8 mouse cellular contexts compared by ENCODE assay signal in the genomic region with DNA sequence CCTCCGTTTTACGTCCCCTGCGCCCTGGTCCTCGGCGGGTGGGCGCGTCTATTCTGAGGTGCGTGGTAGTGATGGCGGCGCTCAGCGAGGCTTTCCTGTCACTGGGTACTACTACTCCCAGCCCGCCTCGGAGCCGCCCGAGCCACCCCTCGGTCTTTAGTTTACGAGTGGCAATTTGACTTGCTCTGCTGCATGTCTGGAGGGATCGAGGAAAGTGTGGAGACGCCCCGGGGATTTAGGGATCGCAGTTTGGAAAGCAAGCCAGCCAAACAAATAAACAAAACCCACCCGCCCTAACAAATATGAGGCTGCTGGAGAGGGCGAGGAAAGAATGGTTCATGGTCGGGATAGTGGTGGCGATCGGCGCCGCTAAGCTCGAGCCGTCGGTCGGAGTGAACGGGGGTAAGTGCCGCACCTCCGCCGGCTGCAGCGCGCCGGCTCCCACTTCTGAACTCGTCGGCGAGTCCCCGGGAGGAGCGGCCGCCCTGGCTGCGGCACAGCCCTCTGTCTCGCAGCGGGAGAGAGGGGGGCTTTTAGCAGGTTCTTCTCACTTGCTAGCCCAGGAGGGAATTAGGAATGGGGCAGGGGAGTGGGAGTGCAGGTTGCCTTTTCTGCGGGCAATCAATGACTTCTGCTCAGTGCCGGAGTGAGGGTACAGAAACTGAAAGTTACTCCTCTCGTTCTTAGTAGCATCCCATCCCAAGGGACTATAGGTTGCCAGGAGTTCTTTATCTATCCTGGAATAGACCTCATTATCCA. TPM values are rescaled to one million over a fixed set of nuclear protein-coding genes. Genes with fewer than 3 reads are reported as not detected.
DNase-seq lines count a peak whose midpoint lies in the region; ATAC-seq and TF ChIP-seq lines count a peak whose summit lies in the region.

Gene Slc10a7 (plus strand): TSS at position 74 of the 759 bp plus-strand sequence.

- peak; percentile 87 for ATAC-seq in erythroid progenitor cell, adult 5-6 weeks (replicated peaks; ENCODE audit: low FRiP score, poor library complexity, severe bottlenecking)
- peak; percentile 84 for ATAC-seq in heart, embryonic 13.5 days (ENCODE audit: extremely low read depth, insufficient number of reproducible peaks, low FRiP score, low TSS enrichment)
- ATAC-seq in kidney, postnatal 0 days (replicated peaks; ENCODE audit: low FRiP score, low read depth): peak; percentile 92
- peak; percentile 91 for ATAC-seq in liver, embryonic 13.5 days (ENCODE audit: low read depth)
- ATAC-seq in stomach, embryonic 14.5 days (ENCODE audit: insufficient number of reproducible peaks, insufficient read depth, low FRiP score, low read depth): peak; percentile 94

- peak; percentile 90 for DNase-seq in CD4-positive, CD25-positive, alpha-beta regulatory T cell, adult 2 months (ENCODE audit: low read depth, low spot score)
- DNase-seq in brain, embryonic 18.5 days (ENCODE audit: low read depth, low spot score): peak; percentile 78
- DNase-seq in kidney, postnatal 0 days (ENCODE audit: low spot score): peak; percentile 95
- DNase-seq in liver, embryonic 13.5 days: peak; percentile 76
- DNase-seq in natural killer cell, adult 2 months (ENCODE audit: low spot score in 2 of 2): peak; percentile 56 to 76

- H3K27ac ChIP-seq in heart, embryonic 13.5 days (replicated peaks): peak within 1 kb of the TSS; percentile 96
- H3K27ac ChIP-seq in kidney, postnatal 0 days: peak within 1 kb of the TSS; percentile 95
- H3K27ac ChIP-seq in liver, embryonic 13.5 days: peak within 1 kb of the TSS; percentile 92
- peak within 1 kb of the TSS; percentile 93 for H3K27ac ChIP-seq in stomach, embryonic 14.5 days (ENCODE audit: low read length)

- H3K4me2 ChIP-seq in heart, embryonic 13.5 days: peak within 1 kb of the TSS; percentile 98
- peak within 1 kb of the TSS; percentile 96 for H3K4me2 ChIP-seq in kidney, postnatal 0 days (ENCODE audit: low read length)
- H3K4me2 ChIP-seq in liver, embryonic 13.5 days: peak within 1 kb of the TSS; percentile 99
- peak within 1 kb of the TSS; percentile 82 for H3K4me2 ChIP-seq in stomach, embryonic 14.5 days (replicated peaks; ENCODE audit: low read depth, low read length)

- H3K27me3 ChIP-seq in heart, embryonic 13.5 days (replicated peaks): no peaks in the 10 kb centered on the region
- no peaks in the 10 kb centered on the region for H3K27me3 ChIP-seq in kidney, postnatal 0 days (ENCODE audit: insufficient read depth, low read length)
- no peaks in the 10 kb centered on the region for H3K27me3 ChIP-seq in liver, embryonic 13.5 days
- no peaks in the 10 kb centered on the region for H3K27me3 ChIP-seq in stomach, embryonic 14.5 days (ENCODE audit: control insufficient read depth, insufficient read depth, low read length)

- H3K4me3 ChIP-seq in heart, embryonic 13.5 days: peak within 1 kb of the TSS; percentile 86
- peak within 1 kb of the TSS; percentile 97 for H3K4me3 ChIP-seq in kidney, postnatal 0 days (replicated peaks; ENCODE audit: low read depth, low read length)
- peak within 1 kb of the TSS; percentile 92 for H3K4me3 ChIP-seq in liver, embryonic 13.5 days (replicated peaks)
- peak within 1 kb of the TSS; percentile 69 for H3K4me3 ChIP-seq in stomach, embryonic 14.5 days (ENCODE audit: low read depth, low read length)

- TF ChIP-seq CTCF in kidney, postnatal 0 days (IDR thresholded peaks at IDR 0.05; ENCODE audit: low read depth): no peak

- under 1% methylated on average over 51 of the region's 51 CpGs for WGBS in heart, embryonic 13.5 days
- WGBS in kidney, postnatal 0 days: under 1% methylated on average over 51 of the region's 51 CpGs
- under 1% methylated on average over 51 of the region's 51 CpGs for WGBS in liver, embryonic 13.5 days (ENCODE audit: insufficient replicate concordance)
- under 1% methylated on average over 51 of the region's 51 CpGs for WGBS in stomach, embryonic 14.5 days

- peak within 1 kb of the TSS; percentile 99 for H3K9ac ChIP-seq in heart, embryonic 13.5 days
- H3K9ac ChIP-seq in kidney, postnatal 0 days (ENCODE audit: low read depth, low read length): peak within 1 kb of the TSS; percentile 99
- H3K9ac ChIP-seq in liver, embryonic 13.5 days: peak within 1 kb of the TSS; percentile 95
- peak within 1 kb of the TSS; percentile 99 for H3K9ac ChIP-seq in stomach, embryonic 14.5 days (replicated peaks; ENCODE audit: low read depth, low read length)

- peaks cover 23% of the 10 kb centered on the region for H3K36me3 ChIP-seq in heart, embryonic 13.5 days
- H3K36me3 ChIP-seq in kidney, postnatal 0 days (ENCODE audit: insufficient read depth, low read length): 0 out of 2 replicates have a peak, but pooled peaks cover 4% of the 10 kb centered on the region
- peaks cover 15% of the 10 kb centered on the region for H3K36me3 ChIP-seq in liver, embryonic 13.5 days
- H3K36me3 ChIP-seq in stomach, embryonic 14.5 days (ENCODE audit: control insufficient read depth, insufficient read depth, low read length): peaks cover 11% of the 10 kb centered on the region

- no peaks in the 10 kb centered on the region for H3K9me3 ChIP-seq in heart, embryonic 13.5 days
- no peaks in the 10 kb centered on the region for H3K9me3 ChIP-seq in kidney, postnatal 0 days (replicated peaks; ENCODE audit: low read length)
- no peaks in the 10 kb centered on the region for H3K9me3 ChIP-seq in liver, embryonic 13.5 days (replicated peaks)
- H3K9me3 ChIP-seq in stomach, embryonic 14.5 days (ENCODE audit: control insufficient read depth, low read depth, low read length): peaks cover 4% of the 10 kb centered on the region; the same call in 1 of the 2 replicates

- H3K4me1 ChIP-seq in heart, embryonic 13.5 days: peaks cover 17% of the 10 kb centered on the region
- H3K4me1 ChIP-seq in kidney, postnatal 0 days (replicated peaks; ENCODE audit: insufficient read depth, low read length): no peaks in the 10 kb centered on the region
- H3K4me1 ChIP-seq in liver, embryonic 13.5 days (replicated peaks): peaks cover 26% of the 10 kb centered on the region
- H3K4me1 ChIP-seq in stomach, embryonic 14.5 days (ENCODE audit: control insufficient read depth, insufficient read depth, low read length): peaks cover 5% of the 10 kb centered on the region; the same call in 1 of the 2 replicates

RNA-seq across cellular contexts. Expression of gene Slc10a7, which starts in this region (rescaled TPM):
- 19.5 and 36.0 TPM in 2 replicates for total RNA-seq in erythroid progenitor cell, adult 5-6 weeks (2015; ENCODE audit: low replicate concordance)
- 14.1 and 15.9 TPM in 2 replicates for total RNA-seq in erythroid progenitor cell, adult 5-6 weeks (2017; ENCODE audit: low replicate concordance)
- 10.5 and 12.4 TPM in 2 replicates for polyA plus RNA-seq in heart, embryonic 13.5 days (2015; fragmentation: Nextera tagmentation; extraction: Ambion mirVana)
- polyA plus RNA-seq in kidney, postnatal 0 days (2015; fragmentation: Nextera tagmentation; extraction: Ambion mirVana): 8.6 and 11.8 TPM in 2 replicates
- 6.7 and 8.1 TPM in 2 replicates for polyA plus RNA-seq in liver, embryonic 13.5 days (2015; fragmentation: Nextera tagmentation; extraction: Ambion mirVana)
- polyA plus RNA-seq in stomach, embryonic 14.5 days (2014; fragmentation: Nextera tagmentation; extraction: Ambion mirVana): 14.6 and 15.6 TPM in 2 replicates

Comparison
In these comparisons a context has a peak if more than half of its experiments do, and no peak if none do; other contexts are left out.
1. Peak in every context shown above with its lines: DNase-seq, ATAC-seq, H3K4me3 ChIP-seq and H3K27ac ChIP-seq.